8 mouse cellular contexts compared by ENCODE assay signal in genomic region chr2:122377215-122377674, GRCm38 (mm10). TPM values are rescaled to one million over a fixed set of nuclear protein-coding genes. Genes with fewer than 3 reads are reported as not detected.
DNase-seq lines count a peak whose midpoint lies in the region; ATAC-seq and TF ChIP-seq lines count a peak whose summit lies in the region.

No protein-coding gene starts in this region.

- intact Hi-C loops in left cerebral cortex, postnatal 10 days (cut with DNase I), result loop anchor here (5.0 kb wide), 2 partner anchors 185 to 235 kb away; partner anchors contain the start of gene Gatm

- TF ChIP-seq CTCF in cortical plate, adult 2 months (IDR thresholded peaks at IDR 0.05; ENCODE audit: extremely low read depth, insufficient read depth, low read length), result no peak

- peak; percentile 97 for DNase-seq in gastrocnemius, postnatal 10 days
- peak; percentile 96 to 97 for DNase-seq in left cerebral cortex, postnatal 10 days (ENCODE audit: extremely low spot score in 1 of 2, low spot score in 2 of 2)
- DNase-seq in right cerebral cortex, postnatal 25 days, result peak; percentile 97
- peak; percentile 94 to 98 for DNase-seq in urinary bladder, postnatal 4 days (ENCODE audit: low spot score in 2 of 2)

- H3K4me3 ChIP-seq in cortical plate, adult 2 months (ENCODE audit: insufficient read depth, low read length), result peak overlapping the region; percentile 58

- peaks cover 3% of the 10 kb centered on the region; the same call in 1 of the 2 replicates for H3K4me1 ChIP-seq in cortical plate, adult 2 months (ENCODE audit: control insufficient read depth, insufficient read depth, low read length)

- ATAC-seq in activated CD4-positive, CD25-positive, alpha-beta regulatory T cell, adult 4 months, result peak; percentile 65
- peak; percentile 72 for ATAC-seq in inflammation-experienced regulatory T-cells, adult 6 months
- peak; percentile 64 for ATAC-seq in megakaryocyte-erythroid progenitor cell, adult 5-6 weeks (replicated peaks; ENCODE audit: low FRiP score, low TSS enrichment, poor library complexity, severe bottlenecking)

- peak; percentile 97 for TF ChIP-seq POLR2A in cortical plate, adult 2 months (IDR thresholded peaks at IDR 0.05; ENCODE audit: extremely low read depth, insufficient read depth, low read length)

- peak overlapping the region; percentile 26; the same call in 1 of the 2 replicates for H3K27ac ChIP-seq in cortical plate, adult 2 months (ENCODE audit: insufficient read depth, low read length)

RNA-seq across cellular contexts. Expression of gene Shf, which starts 8.3 kb away (rescaled TPM):
- under 1 TPM in 1 of 2 experiments, not detected in 1; 0.33 TPM for polyA plus RNA-seq in activated CD4-positive, CD25-positive, alpha-beta regulatory T cell, adult 4 months (2017; shearing (Covaris generic))
- polyA plus RNA-seq in cortical plate, adult 2 months (2012; rRNA removed), result 70.6 and 72.5 TPM in 2 replicates
- total RNA-seq in gastrocnemius, postnatal 10 days (2021), result 1 to 10 TPM; 7.5 to 9.4 TPM
- under 1 TPM in 1 of 3 experiments, not detected in 2; 0.39 TPM for polyA plus RNA-seq in inflammation-experienced regulatory T-cells, adult 6 months (2017; shearing (Covaris generic))
- total RNA-seq in left cerebral cortex, postnatal 10 days (2021), result 10 to 100 TPM; 64.8 to 72.7 TPM
- 5.2 and 8.7 TPM in 2 replicates for total RNA-seq in megakaryocyte-erythroid progenitor cell, adult 5-6 weeks (2014; fragmentation: Nextera tagmentation)
- 1.6 and 13.8 TPM in 2 replicates for total RNA-seq in megakaryocyte-erythroid progenitor cell, adult 5-6 weeks (2017)

RNA-seq across cellular contexts. Expression of gene Slc28a2, which starts 49.0 kb away (rescaled TPM):
- 100 to 1,000 TPM in 1 of 2 experiments, 10 to 100 TPM in 1; 98.0 to 106 TPM for polyA plus RNA-seq in activated CD4-positive, CD25-positive, alpha-beta regulatory T cell, adult 4 months (2017; shearing (Covaris generic))
- 0.15 and 0.19 TPM in 2 replicates for polyA plus RNA-seq in cortical plate, adult 2 months (2012; rRNA removed)
- total RNA-seq in gastrocnemius, postnatal 10 days (2021), result 10 to 100 TPM in 1 of 2 experiments, 1 to 10 TPM in 1; 7.0 to 11.4 TPM
- 100 to 1,000 TPM in 2 of 3 experiments, 10 to 100 TPM in 1; 66.9 to 135 (median 110) TPM for polyA plus RNA-seq in inflammation-experienced regulatory T-cells, adult 6 months (2017; shearing (Covaris generic))
- under 1 TPM; 0.24 to 0.32 TPM for total RNA-seq in left cerebral cortex, postnatal 10 days (2021)
- total RNA-seq in megakaryocyte-erythroid progenitor cell, adult 5-6 weeks (2014; fragmentation: Nextera tagmentation), result 3.5 and 11.6 TPM in 2 replicates
- 3.2 and 4.5 TPM in 2 replicates for total RNA-seq in megakaryocyte-erythroid progenitor cell, adult 5-6 weeks (2017)

Comparison
In these comparisons a context has a peak if more than half of its experiments do, and no peak if none do; other contexts are left out.
1. Peak in every context shown above with its lines: DNase-seq, ATAC-seq, H3K4me3 ChIP-seq and H3K27ac ChIP-seq.
2. RNA of gene Shf, which starts 8.3 kb away (total RNA-seq): 64.8 to 72.7 TPM in left cerebral cortex, postnatal 10 days; 1.6 to 13.8 TPM in megakaryocyte-erythroid progenitor cell, adult 5-6 weeks and 7.5 to 9.4 TPM in gastrocnemius, postnatal 10 days; every median in the first group is over 4 times any median in the second.